Mouse (Mus musculus): ENCODE measurements at regions not wholly inside any gene's neighbourhood (a gene's known extent, or its start where the extent isn't known, plus 50 kb on each side); places are given as distances from the start of the nearest gene placed in this dataset.
"Not testable (repeated sequence)": the region's sequence is repeated elsewhere in the genome, so short reads cannot be mapped to it uniquely, and the experiment has no call there.

DNA sequence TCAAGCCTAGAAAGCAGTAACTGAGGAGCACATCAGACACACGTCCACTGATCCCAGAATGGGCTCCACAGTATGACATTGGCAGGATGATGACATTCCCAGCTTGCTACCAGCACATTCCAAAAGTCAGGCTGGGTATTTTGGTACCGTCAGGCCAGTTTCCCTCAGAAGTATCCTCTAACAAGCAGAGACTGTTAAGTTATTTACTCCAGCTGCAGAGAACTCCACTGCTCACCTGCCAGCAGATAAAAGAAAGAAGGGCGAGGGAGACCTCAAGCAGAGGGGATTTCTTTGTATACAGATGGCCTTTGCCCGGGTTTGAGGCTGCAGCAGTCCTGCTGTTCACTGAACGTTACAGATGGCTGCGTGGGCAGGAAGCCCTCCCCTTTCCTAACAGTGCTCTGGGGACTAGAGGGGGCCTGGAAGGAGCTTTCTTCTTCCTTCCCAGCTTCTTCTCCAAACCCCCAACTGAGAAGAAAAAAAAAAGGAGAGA, 175.2 kb upstream of the Meox2 start:
- peak; percentile 22 for DNase-seq (ENCODE audit: low read depth, low spot score)

DNA sequence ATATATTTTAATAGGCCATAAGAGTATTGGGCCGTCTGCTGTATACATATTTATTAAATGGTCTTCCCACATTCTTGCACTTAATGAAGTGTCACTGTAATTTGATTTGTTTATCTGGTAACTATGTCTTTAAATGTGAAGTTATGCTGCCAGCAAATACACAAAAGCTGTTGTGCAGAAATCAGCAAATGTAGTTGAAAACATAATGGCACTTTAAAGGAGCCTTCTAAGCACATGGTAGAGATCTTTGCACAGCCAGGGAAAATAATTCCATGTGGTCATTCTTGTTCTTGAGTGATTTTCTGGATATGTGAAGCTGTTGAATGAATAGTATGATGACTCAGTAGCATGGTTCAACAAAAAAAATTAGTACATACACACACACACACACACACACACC, 164.4 kb upstream of the Meox2 start:
- DNase-seq (ENCODE audit: low read depth, low spot score), result no peak

DNA sequence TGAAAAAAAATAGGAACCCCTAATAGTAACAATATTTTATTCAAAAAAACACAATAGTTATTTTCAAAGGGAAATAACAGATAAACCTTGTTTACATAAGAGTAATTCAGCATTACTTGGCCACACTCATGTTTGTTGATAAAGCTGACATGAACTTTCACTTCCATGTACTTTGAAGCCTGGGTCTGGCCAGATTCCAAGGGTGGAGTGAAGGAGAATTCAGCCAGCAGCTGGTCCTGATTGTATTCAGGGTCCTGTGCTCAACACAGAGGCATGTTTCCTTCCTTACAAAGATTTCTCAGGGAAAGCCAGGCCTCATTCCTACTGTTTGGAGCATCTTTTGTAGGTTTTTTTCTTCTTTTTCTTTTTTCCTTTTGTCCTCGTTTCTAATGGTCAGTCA, 162.4 kb upstream of the Meox2 start:
- peak; percentile 81 for DNase-seq (ENCODE audit: low read depth, low spot score)

DNA sequence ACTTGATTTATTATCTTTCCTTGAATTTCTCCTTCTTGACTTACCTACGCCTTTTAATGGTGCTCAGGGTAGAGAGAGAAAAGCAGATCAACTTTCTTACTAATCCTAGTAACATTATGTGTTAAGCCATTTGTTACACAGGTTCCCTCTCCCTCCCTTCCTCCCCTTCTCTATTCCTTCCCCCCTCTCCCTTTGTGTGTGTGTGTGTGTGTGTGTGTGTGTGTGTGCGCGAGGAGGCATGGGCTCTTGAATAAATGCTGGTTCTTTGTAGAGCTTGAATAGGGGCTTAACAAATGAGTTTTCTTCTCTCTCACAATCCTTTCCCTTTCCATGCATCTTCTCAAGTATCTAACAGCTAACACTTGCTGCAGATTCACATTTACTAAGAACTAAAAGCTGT, 160.4 kb upstream of the Meox2 start:
- no peak for DNase-seq (ENCODE audit: low read depth, low spot score)

DNA sequence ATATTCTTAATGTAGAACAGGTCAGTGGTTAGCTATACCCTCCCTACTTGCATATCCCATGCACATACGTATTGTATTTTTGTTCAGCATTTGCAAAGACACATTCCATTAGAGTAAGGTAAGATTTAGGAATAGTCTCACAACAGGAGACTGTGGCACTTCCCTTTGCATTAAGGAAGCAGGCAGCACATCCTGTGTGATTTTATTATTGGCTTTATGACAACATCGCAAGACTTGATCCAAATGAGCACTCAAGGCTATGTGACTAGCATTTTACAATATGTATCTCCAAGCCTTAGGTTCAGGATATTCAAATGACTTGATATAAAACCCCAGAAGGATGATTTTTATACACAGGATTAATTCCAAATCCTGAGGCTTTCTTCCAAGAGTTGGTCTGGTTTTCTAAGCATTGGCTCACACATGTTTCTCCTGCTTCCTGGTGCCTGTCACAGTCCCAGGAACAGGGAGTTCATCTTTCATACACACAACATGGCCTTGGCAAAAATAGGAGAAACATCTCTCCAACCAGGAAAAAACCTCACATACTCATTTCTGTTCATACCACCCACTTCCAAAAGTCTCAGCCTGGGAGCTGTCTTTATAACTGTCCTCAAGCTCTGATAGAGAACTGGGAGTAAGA, 159.1 kb upstream of the Meox2 start:
- peak; percentile 42 for DNase-seq (ENCODE audit: low read depth, low spot score)

DNA sequence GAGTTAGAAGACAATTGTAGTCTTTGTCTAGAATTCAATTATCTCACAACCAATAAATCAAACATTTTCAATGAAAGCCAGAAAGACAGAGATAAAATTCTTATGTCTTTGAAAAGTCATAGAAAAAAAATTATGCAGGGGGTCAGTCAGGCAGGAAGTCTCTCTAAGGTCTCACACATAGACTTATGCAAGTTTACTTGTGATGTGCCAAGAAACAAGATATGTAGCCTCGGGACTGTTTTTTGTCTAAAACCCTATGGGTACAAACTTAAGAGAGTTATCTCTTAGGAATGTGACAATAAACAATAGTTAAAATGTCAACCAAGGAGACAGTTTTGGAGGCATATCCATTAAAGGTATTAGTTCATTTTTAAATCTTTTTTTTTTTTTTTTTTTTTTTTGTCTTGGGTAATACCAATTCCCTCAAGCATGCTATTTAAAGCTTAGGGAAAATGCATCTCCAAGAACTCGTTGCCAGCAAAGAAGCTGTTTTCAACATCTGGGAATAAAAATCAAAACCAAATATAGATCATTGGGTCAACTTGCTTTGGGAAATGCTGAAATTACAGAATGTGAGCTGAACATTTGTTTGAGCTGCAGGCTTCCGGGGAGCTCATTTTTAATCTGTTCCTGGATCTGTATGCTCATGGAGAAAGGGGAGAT, 133.8 kb upstream of the Meox2 start:
- DNase-seq (ENCODE audit: low read depth, low spot score), result no peak

DNA sequence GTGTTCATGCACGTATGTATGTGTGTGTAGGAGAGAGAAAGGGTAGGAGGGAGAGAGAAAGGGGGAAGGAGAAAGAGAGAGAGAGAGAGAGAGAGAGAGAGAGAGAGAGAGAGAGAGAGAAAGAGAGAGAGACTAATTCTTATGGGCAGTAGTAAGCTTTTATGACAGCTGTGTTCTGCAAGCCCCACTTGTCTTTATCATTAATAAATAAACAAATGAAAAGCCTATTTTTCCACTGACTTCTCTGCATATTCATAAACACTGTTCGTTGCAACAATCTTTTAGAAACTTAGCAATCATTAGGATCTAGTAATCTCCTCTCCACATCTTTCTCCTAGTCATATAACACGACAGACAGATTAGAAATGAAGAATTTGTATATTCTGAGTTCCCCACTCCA, 131.2 kb upstream of the Meox2 start:
- no peak for DNase-seq (ENCODE audit: low read depth, low spot score)

DNA sequence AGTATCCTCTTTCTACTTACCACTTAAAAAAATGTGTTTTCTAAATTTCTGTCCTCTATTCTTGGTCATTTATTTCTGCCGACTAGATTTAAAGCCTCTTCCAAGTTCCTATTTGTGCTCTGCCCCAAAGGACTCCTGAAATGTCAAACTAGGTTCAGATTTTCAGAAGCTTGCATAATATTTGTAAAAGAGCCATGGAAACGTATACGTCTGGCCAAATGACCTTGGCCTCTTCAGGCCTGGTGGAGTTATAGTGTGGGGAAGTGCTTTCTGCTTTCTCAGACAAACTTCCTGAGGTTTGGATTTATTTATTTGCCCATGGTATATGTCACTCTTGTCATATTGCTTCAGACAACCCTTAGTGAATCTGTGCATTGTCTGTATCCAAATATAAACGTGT, 117.2 kb upstream of the Meox2 start:
- DNase-seq (ENCODE audit: low read depth, low spot score), result peak; percentile 22

DNA sequence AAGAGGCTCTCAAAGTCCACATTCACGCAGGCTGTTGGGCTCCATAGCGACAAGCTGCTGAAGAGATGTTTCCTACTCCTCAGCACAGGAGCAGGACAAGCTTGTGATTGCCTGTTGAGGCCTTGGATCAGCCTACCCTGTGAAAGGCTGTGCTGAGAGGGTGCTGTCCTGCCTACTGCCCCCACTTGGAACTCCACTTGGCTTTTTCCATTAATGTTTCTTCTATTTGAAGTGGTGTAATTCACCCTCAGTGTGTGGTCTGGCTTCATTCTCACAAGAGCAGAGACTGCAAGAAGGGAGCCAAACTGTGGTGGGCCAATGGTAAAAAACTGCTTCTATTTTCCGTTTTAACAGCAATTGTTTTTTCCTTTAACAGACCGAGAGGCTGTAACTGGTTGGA, 116.4 kb upstream of the Meox2 start:
- peak; percentile 39 for DNase-seq (ENCODE audit: low read depth, low spot score)

DNA sequence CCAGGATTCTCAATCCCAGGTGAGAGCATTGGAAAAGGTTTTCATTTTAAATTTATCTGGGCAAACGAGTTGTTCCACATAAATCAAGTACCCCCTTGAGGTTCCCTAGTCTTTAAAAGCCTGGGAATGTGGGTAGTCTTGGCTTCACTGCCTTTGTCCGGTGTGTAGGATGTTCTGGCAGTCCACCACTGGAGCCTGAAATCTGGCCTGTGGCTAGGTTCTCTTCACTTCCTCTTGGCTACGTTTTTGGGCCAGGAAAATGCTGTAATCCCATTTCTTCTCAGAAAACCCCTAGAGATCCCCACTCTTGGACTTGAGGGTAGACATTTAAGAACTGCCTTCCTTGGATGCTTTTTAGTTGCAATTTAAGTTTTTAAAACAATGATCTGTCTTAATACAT, 106.9 kb upstream of the Meox2 start:
- DNase-seq (ENCODE audit: low read depth, low spot score), result peak; percentile 35

DNA sequence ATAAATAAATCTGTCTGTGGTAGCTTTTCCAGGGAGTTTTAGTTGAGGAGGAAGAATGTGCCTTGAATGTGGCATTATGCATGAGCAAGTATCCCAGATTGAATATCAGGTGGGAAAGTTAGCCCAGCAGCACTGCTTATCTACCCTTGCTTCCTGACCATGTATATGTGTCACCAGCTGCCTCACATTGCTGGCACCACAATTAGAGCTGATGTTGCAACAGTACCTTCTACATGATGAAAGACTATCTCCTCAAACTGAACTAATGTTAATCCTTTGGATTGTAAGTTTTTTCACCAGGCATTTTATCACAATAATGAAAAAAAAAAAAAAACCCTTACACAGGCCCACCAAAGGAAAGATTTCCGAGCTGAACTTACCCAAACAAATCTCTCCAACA, 103.1 kb upstream of the Meox2 start:
- no peak for DNase-seq (ENCODE audit: low read depth, low spot score)

DNA sequence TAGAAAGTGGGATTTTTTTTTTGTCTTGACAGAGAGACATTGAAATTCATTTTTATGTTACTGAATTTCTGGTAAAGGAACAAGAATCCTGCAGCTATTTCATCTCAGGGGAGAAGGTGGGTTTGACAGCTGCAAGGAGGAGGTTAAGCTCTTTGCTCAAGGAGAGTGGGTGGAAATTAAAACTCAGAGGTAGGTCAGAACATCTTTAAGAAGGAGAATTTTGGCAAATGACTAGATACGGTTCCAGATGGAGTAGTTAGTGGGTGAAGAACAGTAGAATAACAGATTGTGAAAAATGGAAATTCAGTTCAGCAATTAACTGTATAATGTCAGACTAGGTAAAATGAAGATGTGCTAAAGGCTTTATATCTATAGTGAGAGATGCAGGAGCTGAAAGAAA, 98.0 kb upstream of the Meox2 start:
- DNase-seq (ENCODE audit: low read depth, low spot score), result no peak

DNA sequence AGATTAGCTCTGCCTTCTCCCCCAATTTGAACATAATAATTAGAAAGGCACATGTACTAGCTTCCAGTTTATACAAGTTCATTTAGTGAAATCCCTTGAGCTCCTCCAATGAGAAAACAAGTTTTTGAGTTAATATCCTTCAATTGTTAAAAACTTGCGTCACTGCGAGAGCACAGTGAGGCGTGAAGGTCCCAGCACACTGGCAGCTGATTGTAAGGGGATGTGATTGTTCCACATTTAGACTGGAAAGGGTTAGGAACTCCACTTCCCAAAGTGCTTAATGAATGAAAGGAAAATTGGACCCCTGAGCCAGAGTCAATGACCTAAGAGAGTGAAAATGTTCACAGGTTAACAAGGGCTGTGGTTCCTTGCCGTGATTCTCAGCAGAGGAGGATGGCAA, 93.9 kb upstream of the Meox2 start:
- peak; percentile 37 for DNase-seq (ENCODE audit: low read depth, low spot score)

DNA sequence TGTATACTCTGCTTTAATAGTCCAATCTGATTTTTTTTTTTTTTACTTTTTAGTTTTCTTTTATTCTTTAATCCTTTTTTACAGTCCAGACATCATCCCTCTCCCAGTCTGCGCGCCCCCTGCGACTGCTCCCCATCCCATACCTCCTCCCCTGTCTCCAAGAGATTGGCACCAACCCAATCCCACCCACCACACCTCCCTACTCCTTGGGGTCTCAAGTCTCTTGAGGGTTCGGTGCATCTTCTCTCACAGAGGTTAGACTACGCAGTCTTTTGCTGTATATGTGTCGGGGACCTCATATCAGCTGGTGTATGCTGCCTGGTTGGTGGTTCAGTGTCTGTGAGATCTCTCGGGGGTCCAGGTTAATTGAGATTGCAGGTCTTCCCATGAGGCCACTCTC, 93.4 kb upstream of the Meox2 start:
- not testable (repeated sequence) for DNase-seq (ENCODE audit: low read depth, low spot score)

DNA sequence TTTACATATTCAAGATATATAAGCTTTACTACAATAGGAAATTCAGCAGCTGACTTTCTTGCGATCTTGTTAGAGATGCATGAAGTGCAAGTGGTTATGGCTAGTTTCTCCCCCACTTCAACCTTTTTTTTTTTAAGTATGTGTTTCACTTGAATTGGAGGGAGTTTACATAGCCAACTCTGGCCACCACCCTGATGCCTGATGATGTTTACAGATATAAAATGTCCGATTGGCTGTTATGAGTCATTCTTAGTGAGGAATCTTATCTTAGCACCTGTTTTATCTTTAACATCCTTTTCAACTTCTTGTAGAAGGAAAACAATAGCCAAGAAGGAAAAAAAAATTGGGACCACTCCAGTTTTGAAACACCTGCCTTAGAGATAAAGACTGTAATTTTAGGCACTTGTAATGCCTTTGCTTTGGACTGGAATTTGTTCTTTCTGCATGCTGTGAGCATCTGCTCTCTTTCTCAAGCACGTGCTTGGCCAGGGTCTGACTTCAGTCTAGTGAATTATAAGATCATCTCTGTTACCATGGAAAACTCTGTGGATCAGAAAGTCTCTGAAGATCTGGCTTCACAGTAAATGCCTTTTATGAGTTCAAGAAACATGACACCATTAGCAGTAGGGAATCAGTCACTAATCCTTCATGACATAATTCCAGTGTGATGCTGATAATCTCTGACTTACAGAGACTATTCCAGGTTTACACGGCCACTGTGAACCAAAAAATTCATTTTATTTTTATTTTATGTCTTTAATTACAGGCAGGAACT, 92.7 kb upstream of the Meox2 start:
- DNase-seq (ENCODE audit: low read depth, low spot score), result peak; percentile 57

DNA sequence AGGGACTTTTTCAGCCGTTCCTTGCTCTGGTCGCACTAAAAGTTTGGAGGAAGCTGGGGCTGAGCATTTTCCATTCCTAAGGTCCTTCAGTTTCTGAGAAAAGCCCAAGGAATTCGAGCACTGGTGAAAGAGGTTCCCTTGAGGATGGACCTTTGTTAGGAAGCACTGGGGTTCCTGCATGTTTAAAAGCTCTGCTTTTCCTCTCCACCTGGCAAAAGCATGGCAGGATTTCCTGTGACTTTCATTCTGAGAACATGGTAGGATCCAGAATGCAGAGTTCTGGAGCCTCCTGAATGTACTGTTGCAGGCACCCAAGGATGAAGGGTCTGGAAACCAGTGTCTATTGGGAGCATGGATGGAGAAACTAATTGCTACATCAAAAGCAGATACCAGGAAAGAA, 61.1 kb upstream of the Meox2 start:
- DNase-seq (ENCODE audit: low read depth, low spot score), result peak; percentile 17

DNA sequence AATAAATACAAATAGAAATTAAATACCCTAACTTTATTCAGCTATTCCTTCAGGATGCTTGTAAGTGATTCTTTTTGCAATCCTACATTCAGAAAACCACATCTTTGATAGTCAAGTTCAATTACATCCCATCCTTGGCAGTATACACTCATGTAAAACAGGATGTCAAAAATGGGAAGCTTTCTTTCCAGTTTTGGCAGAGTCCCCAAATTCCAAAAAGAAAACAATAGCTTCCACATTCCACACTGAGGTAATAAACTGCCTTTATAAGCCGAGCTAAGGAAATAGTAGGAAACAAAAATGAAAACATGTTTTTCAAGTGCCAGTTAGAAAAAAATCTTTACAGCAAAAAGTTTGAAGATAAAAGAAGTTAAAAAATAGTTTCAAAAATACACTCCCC, 57.7 kb upstream of the Meox2 start:
- DNase-seq (ENCODE audit: low read depth, low spot score), result peak; percentile 34

DNA sequence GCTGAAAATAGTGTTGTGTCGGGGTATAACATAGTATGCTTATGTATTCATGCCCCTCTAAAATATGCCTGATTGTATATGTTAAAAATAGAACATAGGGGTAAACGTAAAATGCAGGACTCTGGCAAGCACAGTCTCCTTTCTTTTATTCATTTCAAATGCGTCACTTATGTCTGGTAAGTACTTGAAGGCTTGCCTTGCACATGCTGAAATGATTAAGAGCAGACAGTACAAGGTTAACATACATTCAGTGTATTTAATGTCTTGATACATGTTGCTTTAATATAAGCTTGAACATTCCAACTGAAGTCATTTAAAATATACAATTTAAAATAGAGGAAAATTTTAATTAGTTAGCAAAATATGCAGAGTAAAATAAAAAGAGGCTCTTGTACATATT, 50.9 kb upstream of the Meox2 start:
- no peak for DNase-seq (ENCODE audit: low read depth, low spot score)
